Mouse (Mus musculus): ENCODE measurements around the gene Bnip1.

Bnip1 gene

DNA sequence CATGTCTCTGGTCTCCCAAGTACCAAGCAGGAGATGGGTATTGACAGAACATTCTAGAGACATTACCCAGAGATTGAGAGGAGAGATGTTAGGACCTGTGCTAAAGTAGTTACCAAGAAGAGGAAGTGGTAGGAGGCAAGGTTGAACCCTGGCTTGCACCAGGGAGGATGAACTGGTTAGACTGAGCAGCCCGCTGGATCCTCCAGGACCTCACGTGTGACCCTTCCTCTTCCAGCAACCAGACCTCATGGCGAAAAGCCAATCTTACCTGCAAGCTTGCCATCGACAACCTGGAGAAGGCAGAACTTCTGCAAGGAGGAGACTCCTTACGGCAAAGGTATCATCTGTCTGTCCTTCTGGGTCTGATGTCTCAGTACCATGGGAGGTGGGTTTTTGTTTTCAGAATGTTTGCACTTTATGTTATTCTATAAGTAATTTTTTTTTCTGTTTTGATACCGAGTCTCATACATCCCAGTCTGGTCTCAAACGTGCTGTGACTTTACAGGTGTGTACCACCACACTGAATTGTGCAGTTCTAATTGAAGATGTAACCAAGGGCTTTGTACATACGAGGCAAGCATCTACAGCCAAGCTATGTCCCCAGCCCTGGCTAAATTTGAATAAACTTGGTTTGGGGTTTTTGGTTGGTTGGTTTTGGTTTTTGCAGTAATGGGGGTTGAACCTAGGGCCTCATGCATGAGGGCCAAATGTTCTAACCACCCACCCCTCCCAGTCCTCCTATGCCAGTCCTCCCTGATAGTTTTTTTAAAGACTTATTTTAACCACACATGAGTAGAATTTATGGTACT is 8.8 kb downstream of the Bnip1 start:
- Histone ChIP-seq H3K36me3 (ENCODE audit: insufficient read depth, low read length) (peaks cover 82% of the 10 kb centered on the region), H3K27me3 (ENCODE audit: insufficient read depth, low read length) (no peaks in the 10 kb centered on the region)
- TF ChIP-seq NANOG (IDR thresholded peaks at IDR 0.05; ENCODE audit: borderline replicate concordance, low read length) (no peak), CTCF (conservative IDR thresholded peaks at IDR 0.05; ENCODE audit: low read length) (no peak), POU5F1 (IDR thresholded peaks at IDR 0.05; ENCODE audit: borderline replicate concordance, low read length) (no peak)

GRCm38 (mm10) chr17:26790269-26791214 is 9.7 kb downstream of the Bnip1 start:
- Histone ChIP-seq H3K9me3 (ENCODE audit: low read length) (no peaks in the 10 kb centered on the region), H3K4me1 (replicated peaks; ENCODE audit: low read depth, low read length) (peaks cover 23% of the 10 kb centered on the region), H3K36me3 (ENCODE audit: insufficient read depth, low read length) (peaks cover 73% of the 10 kb centered on the region), H3K27me3 (ENCODE audit: insufficient read depth, low read length) (no peaks in the 10 kb centered on the region), H3K4me3 (replicated peaks; ENCODE audit: low read length) (no peak overlapping the region)
- TF ChIP-seq NANOG (IDR thresholded peaks at IDR 0.05; ENCODE audit: borderline replicate concordance, low read length) (no peak), POU5F1 (IDR thresholded peaks at IDR 0.05; ENCODE audit: borderline replicate concordance, low read length) (no peak), CTCF (conservative IDR thresholded peaks at IDR 0.05; ENCODE audit: low read length) (no peak)

More for the DNA sequence above, 8.8 kb downstream of the Bnip1 start:
- Histone ChIP-seq H3K4me3 (replicated peaks; ENCODE audit: low read length) (no peak overlapping the region), H3K4me1 (replicated peaks; ENCODE audit: low read depth, low read length) (peaks cover 26% of the 10 kb centered on the region), H3K9me3 (ENCODE audit: low read length) (no peaks in the 10 kb centered on the region)

GRCm38 (mm10) chr17:26791580-26791979 is 10.7 kb downstream of the Bnip1 start:
- H3K9me3 ChIP-seq (ENCODE audit: low read length) = no peaks in the 10 kb centered on the region
- peaks cover 21% of the 10 kb centered on the region for H3K4me1 ChIP-seq (replicated peaks; ENCODE audit: low read depth, low read length)
- TF ChIP-seq NANOG (IDR thresholded peaks at IDR 0.05; ENCODE audit: borderline replicate concordance, low read length) = no peak
- TF ChIP-seq POU5F1 (IDR thresholded peaks at IDR 0.05; ENCODE audit: borderline replicate concordance, low read length) = no peak
- TF ChIP-seq CTCF (conservative IDR thresholded peaks at IDR 0.05; ENCODE audit: low read length) = no peak
- no peaks in the 10 kb centered on the region for H3K27me3 ChIP-seq (ENCODE audit: insufficient read depth, low read length)
- no peak overlapping the region for H3K4me3 ChIP-seq (replicated peaks; ENCODE audit: low read length)
- H3K36me3 ChIP-seq (ENCODE audit: insufficient read depth, low read length) = peaks cover 66% of the 10 kb centered on the region

- TF ChIP-seq POU5F1 (IDR thresholded peaks at IDR 0.05; ENCODE audit: borderline replicate concordance, low read length) = no peak
- no peak for TF ChIP-seq CTCF (conservative IDR thresholded peaks at IDR 0.05; ENCODE audit: low read length)
- TF ChIP-seq NANOG (IDR thresholded peaks at IDR 0.05; ENCODE audit: borderline replicate concordance, low read length) = no peak
- Histone ChIP-seq H3K4me1 (replicated peaks; ENCODE audit: low read depth, low read length) (peaks cover 19% of the 10 kb centered on the region), H3K36me3 (ENCODE audit: insufficient read depth, low read length) (peaks cover 61% of the 10 kb centered on the region), H3K27me3 (ENCODE audit: insufficient read depth, low read length) (no peaks in the 10 kb centered on the region), H3K4me3 (replicated peaks; ENCODE audit: low read length) (no peak overlapping the region), H3K9me3 (ENCODE audit: low read length) (no peaks in the 10 kb centered on the region)
These were observed 11.2 kb downstream of the Bnip1 start for GRCm38 (mm10) chr17:26792096-26792495.

GRCm38 (mm10) chr17:26793068-26793765 is 12.4 kb downstream of the Bnip1 start:
- H3K9me3 ChIP-seq (ENCODE audit: low read length) = no peaks in the 10 kb centered on the region
- peaks cover 19% of the 10 kb centered on the region for H3K4me1 ChIP-seq (replicated peaks; ENCODE audit: low read depth, low read length)
- no peak for TF ChIP-seq CTCF (conservative IDR thresholded peaks at IDR 0.05; ENCODE audit: low read length)
- no peak for TF ChIP-seq NANOG (IDR thresholded peaks at IDR 0.05; ENCODE audit: borderline replicate concordance, low read length)
- no peak for TF ChIP-seq POU5F1 (IDR thresholded peaks at IDR 0.05; ENCODE audit: borderline replicate concordance, low read length)
- no peaks in the 10 kb centered on the region for H3K27me3 ChIP-seq (ENCODE audit: insufficient read depth, low read length)
- peaks cover 53% of the 10 kb centered on the region for H3K36me3 ChIP-seq (ENCODE audit: insufficient read depth, low read length)
- H3K4me3 ChIP-seq (replicated peaks; ENCODE audit: low read length) = no peak overlapping the region

DNA sequence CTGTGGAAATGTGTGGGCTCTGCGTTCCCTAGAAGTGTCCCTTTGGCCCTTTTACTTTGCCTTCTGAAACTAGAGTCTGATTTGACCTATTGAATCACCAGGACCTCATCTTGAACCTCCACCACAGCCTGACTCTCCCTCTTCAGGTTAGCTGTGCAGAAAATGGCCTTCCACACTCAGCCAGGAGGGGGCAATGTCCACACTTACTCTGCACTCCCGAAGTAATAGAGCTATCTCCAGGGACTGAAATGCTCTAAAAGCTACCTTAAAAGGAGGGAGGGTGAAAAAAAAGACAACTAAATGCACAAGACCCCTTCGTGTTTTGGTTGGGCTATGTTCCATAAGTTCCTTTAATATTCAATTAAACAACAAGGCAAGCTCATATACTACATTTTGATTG is 13.9 kb downstream of the Bnip1 start:
- H3K4me1 ChIP-seq (replicated peaks; ENCODE audit: low read depth, low read length) = peaks cover 19% of the 10 kb centered on the region
- H3K27me3 ChIP-seq (ENCODE audit: insufficient read depth, low read length) = no peaks in the 10 kb centered on the region
- TF ChIP-seq CTCF (conservative IDR thresholded peaks at IDR 0.05; ENCODE audit: low read length) = peak; percentile 72
- no peak for TF ChIP-seq POU5F1 (IDR thresholded peaks at IDR 0.05; ENCODE audit: borderline replicate concordance, low read length)
- TF ChIP-seq NANOG (IDR thresholded peaks at IDR 0.05; ENCODE audit: borderline replicate concordance, low read length) = no peak
- peaks cover 38% of the 10 kb centered on the region for H3K36me3 ChIP-seq (ENCODE audit: insufficient read depth, low read length)
- no peaks in the 10 kb centered on the region for H3K9me3 ChIP-seq (ENCODE audit: low read length)
- H3K4me3 ChIP-seq (replicated peaks; ENCODE audit: low read length) = no peak overlapping the region

GRCm38 (mm10) chr17:26795386-26795785 is 14.5 kb downstream of the Bnip1 start:
- H3K9me3 ChIP-seq (ENCODE audit: low read length) = no peaks in the 10 kb centered on the region
- no peak for TF ChIP-seq CTCF (conservative IDR thresholded peaks at IDR 0.05; ENCODE audit: low read length)
- no peak for TF ChIP-seq POU5F1 (IDR thresholded peaks at IDR 0.05; ENCODE audit: borderline replicate concordance, low read length)
- no peak for TF ChIP-seq NANOG (IDR thresholded peaks at IDR 0.05; ENCODE audit: borderline replicate concordance, low read length)
- H3K36me3 ChIP-seq (ENCODE audit: insufficient read depth, low read length) = peaks cover 32% of the 10 kb centered on the region
- no peaks in the 10 kb centered on the region for H3K27me3 ChIP-seq (ENCODE audit: insufficient read depth, low read length)
- peaks cover 19% of the 10 kb centered on the region for H3K4me1 ChIP-seq (replicated peaks; ENCODE audit: low read depth, low read length)
- no peak overlapping the region for H3K4me3 ChIP-seq (replicated peaks; ENCODE audit: low read length)

All from E14TG2a.4 (cell line).